Mouse (Mus musculus): Measurements from ENCODE around the gene Rbm46. TPM values are rescaled to one million over a fixed set of nuclear protein-coding genes. Genes with fewer than 3 reads are reported as not detected.
A peak's percentile ranks its signal among the peaks of the same experiment; 100 is the strongest.

The Rbm46 gene
- polyA plus RNA-seq, 1 experiment: 1.8 TPM

GRCm38 (mm10) chr3:82902757-82903612, 26.7 kb upstream of the Rbm46 start:
- H3K36me3 ChIP-seq (ENCODE audit: control insufficient read depth, insufficient read depth, low read length, poor library complexity, severe bottlenecking): no peaks in the 10 kb centered on the region
- peak overlapping the region; percentile 54 for H3K4me3 ChIP-seq (ENCODE audit: low read depth, low read length)
- no peak overlapping the region for H3K27ac ChIP-seq (ENCODE audit: insufficient read depth, low read length)
- no peak overlapping the region for H3K9ac ChIP-seq (ENCODE audit: low read depth, poor library complexity, severe bottlenecking)
- H3K4me1 ChIP-seq (ENCODE audit: control insufficient read depth, insufficient read depth, low read length): no peaks in the 10 kb centered on the region
- peaks cover 9% of the 10 kb centered on the region for H3K27me3 ChIP-seq (ENCODE audit: control insufficient read depth, insufficient read depth, low read length, poor library complexity, severe bottlenecking)
- TF ChIP-seq CTCF (IDR thresholded peaks at IDR 0.05; ENCODE audit: low read depth, low read length) (no peak), EP300 (IDR thresholded peaks at IDR 0.05; ENCODE audit: insufficient read depth, low read depth, low read length) (no peak), POLR2A (IDR thresholded peaks at IDR 0.05; ENCODE audit: insufficient read depth, low read length) (no peak)
- H3K9me3 ChIP-seq (replicated peaks; ENCODE audit: control insufficient read depth, insufficient read depth, low read length, poor library complexity, severe bottlenecking): no peaks in the 10 kb centered on the region

GRCm38 (mm10) chr3:82888842-82889241, 12.6 kb upstream of the Rbm46 start:
- Histone ChIP-seq H3K27me3 (ENCODE audit: control insufficient read depth, insufficient read depth, low read length, poor library complexity, severe bottlenecking) (no peaks in the 10 kb centered on the region), H3K27ac (ENCODE audit: insufficient read depth, low read length) (no peak overlapping the region)

GRCm38 (mm10) chr3:82877258-82877657, 975 bp upstream of the Rbm46 start:
- Histone ChIP-seq H3K9ac (ENCODE audit: low read depth, poor library complexity, severe bottlenecking) (no peak overlapping the region), H3K4me3 (ENCODE audit: low read depth, low read length) (no peak overlapping the region), H3K36me3 (ENCODE audit: control insufficient read depth, insufficient read depth, low read length, poor library complexity, severe bottlenecking) (no peaks in the 10 kb centered on the region), H3K27me3 (ENCODE audit: control insufficient read depth, insufficient read depth, low read length, poor library complexity, severe bottlenecking) (peaks cover 5% of the 10 kb centered on the region), H3K4me1 (ENCODE audit: control insufficient read depth, insufficient read depth, low read length) (peaks cover 2% of the 10 kb centered on the region), H3K9me3 (replicated peaks; ENCODE audit: control insufficient read depth, insufficient read depth, low read length, poor library complexity, severe bottlenecking) (no peaks in the 10 kb centered on the region), H3K27ac (ENCODE audit: insufficient read depth, low read length) (no peak overlapping the region)
- TF ChIP-seq CTCF (IDR thresholded peaks at IDR 0.05; ENCODE audit: low read depth, low read length) (no peak), EP300 (IDR thresholded peaks at IDR 0.05; ENCODE audit: insufficient read depth, low read depth, low read length) (no peak), POLR2A (IDR thresholded peaks at IDR 0.05; ENCODE audit: insufficient read depth, low read length) (no peak)

More at GRCm38 (mm10) chr3:82888842-82889241, 12.6 kb upstream of the Rbm46 start:
- peaks cover 2% of the 10 kb centered on the region for H3K4me1 ChIP-seq (ENCODE audit: control insufficient read depth, insufficient read depth, low read length)
- H3K9ac ChIP-seq (ENCODE audit: low read depth, poor library complexity, severe bottlenecking): no peak overlapping the region
- H3K4me3 ChIP-seq (ENCODE audit: low read depth, low read length): no peak overlapping the region
- H3K36me3 ChIP-seq (ENCODE audit: control insufficient read depth, insufficient read depth, low read length, poor library complexity, severe bottlenecking): no peaks in the 10 kb centered on the region
- H3K9me3 ChIP-seq (replicated peaks; ENCODE audit: control insufficient read depth, insufficient read depth, low read length, poor library complexity, severe bottlenecking): no peaks in the 10 kb centered on the region
- TF ChIP-seq EP300 (IDR thresholded peaks at IDR 0.05; ENCODE audit: insufficient read depth, low read depth, low read length): no peak

- Histone ChIP-seq H3K4me3 (ENCODE audit: low read depth, low read length) (peak overlapping the region; percentile 30), H3K27me3 (ENCODE audit: control insufficient read depth, insufficient read depth, low read length, poor library complexity, severe bottlenecking) (peaks cover 5% of the 10 kb centered on the region), H3K9me3 (replicated peaks; ENCODE audit: control insufficient read depth, insufficient read depth, low read length, poor library complexity, severe bottlenecking) (no peaks in the 10 kb centered on the region), H3K4me1 (ENCODE audit: control insufficient read depth, insufficient read depth, low read length) (peaks cover 2% of the 10 kb centered on the region), H3K9ac (ENCODE audit: low read depth, poor library complexity, severe bottlenecking) (no peak overlapping the region), H3K36me3 (ENCODE audit: control insufficient read depth, insufficient read depth, low read length, poor library complexity, severe bottlenecking) (no peaks in the 10 kb centered on the region), H3K27ac (ENCODE audit: insufficient read depth, low read length) (no peak overlapping the region)
- TF ChIP-seq POLR2A (IDR thresholded peaks at IDR 0.05; ENCODE audit: insufficient read depth, low read length) (no peak), EP300 (IDR thresholded peaks at IDR 0.05; ENCODE audit: insufficient read depth, low read depth, low read length) (no peak), CTCF (IDR thresholded peaks at IDR 0.05; ENCODE audit: low read depth, low read length) (no peak)
Measured at GRCm38 (mm10) chr3:82875671-82876371, 462 bp downstream of the Rbm46 start.

- Histone ChIP-seq H3K4me3 (ENCODE audit: low read depth, low read length) (no peak overlapping the region), H3K9ac (ENCODE audit: low read depth, poor library complexity, severe bottlenecking) (no peak overlapping the region), H3K9me3 (replicated peaks; ENCODE audit: control insufficient read depth, insufficient read depth, low read length, poor library complexity, severe bottlenecking) (no peaks in the 10 kb centered on the region), H3K4me1 (ENCODE audit: control insufficient read depth, insufficient read depth, low read length) (no peaks in the 10 kb centered on the region), H3K36me3 (ENCODE audit: control insufficient read depth, insufficient read depth, low read length, poor library complexity, severe bottlenecking) (no peaks in the 10 kb centered on the region), H3K27me3 (ENCODE audit: control insufficient read depth, insufficient read depth, low read length, poor library complexity, severe bottlenecking) (no peaks in the 10 kb centered on the region), H3K27ac (ENCODE audit: insufficient read depth, low read length) (no peak overlapping the region)
- TF ChIP-seq CTCF (IDR thresholded peaks at IDR 0.05; ENCODE audit: low read depth, low read length) (peak; percentile 11), POLR2A (IDR thresholded peaks at IDR 0.05; ENCODE audit: insufficient read depth, low read length) (no peak)
Measured at GRCm38 (mm10) chr3:82857414-82858077, 18.7 kb downstream of the Rbm46 start.
